Mouse (Mus musculus) testis, postnatal 10 days (tissue): ENCODE results near the gene Atg13.

ENCODE experiments used
- DNase-seq: peaks from one replicate; pipeline ENCODE4 v3.0.0; 2021; ENCODE audit warnings: low spot score

The Atg13 gene

GRCm38 (mm10) chr2:91695436-91696224, 14.7 kb downstream of the Atg13 start:
- DNase-seq: no peak

GRCm38 (mm10) chr2:91689452-91689851, 20.9 kb downstream of the Atg13 start:
- peak; percentile 72 for DNase-seq

GRCm38 (mm10) chr2:91683919-91684318, 26.5 kb downstream of the Atg13 start:
- DNase-seq: no peak

- peak; percentile 74 for DNase-seq
Observed at GRCm38 (mm10) chr2:91682850-91683249, 27.5 kb downstream of the Atg13 start.

GRCm38 (mm10) chr2:91676961-91677360, 33.4 kb downstream of the Atg13 start:
- no peak for DNase-seq

- no peak for DNase-seq
Observed at GRCm38 (mm10) chr2:91676420-91676819, 34.0 kb downstream of the Atg13 start.

- DNase-seq: no peak
Observed at GRCm38 (mm10) chr2:91674895-91675294, 35.5 kb downstream of the Atg13 start.

- no peak for DNase-seq
Observed at GRCm38 (mm10) chr2:91673587-91673986, 36.8 kb downstream of the Atg13 start.

- DNase-seq: no peak
Observed at GRCm38 (mm10) chr2:91670038-91670437, 40.3 kb downstream of the Atg13 start.

GRCm38 (mm10) chr2:91669326-91669725, 41.0 kb downstream of the Atg13 start:
- no peak for DNase-seq

GRCm38 (mm10) chr2:91667747-91668146, 42.6 kb downstream of the Atg13 start:
- no peak for DNase-seq

GRCm38 (mm10) chr2:91666386-91666910, 43.9 kb downstream of the Atg13 start:
- DNase-seq: no peak

GRCm38 (mm10) chr2:91664780-91665179, 45.6 kb downstream of the Atg13 start:
- no peak for DNase-seq

GRCm38 (mm10) chr2:91660981-91661380, 49.4 kb downstream of the Atg13 start:
- DNase-seq: no peak

GRCm38 (mm10) chr2:91659657-91660056, 50.7 kb downstream of the Atg13 start:
- DNase-seq: no peak

- DNase-seq: no peak
Observed at GRCm38 (mm10) chr2:91656774-91657173, 53.6 kb downstream of the Atg13 start.

- DNase-seq: no peak
Observed at GRCm38 (mm10) chr2:91655827-91656226, 54.5 kb downstream of the Atg13 start.

- no peak for DNase-seq
Observed at GRCm38 (mm10) chr2:91655388-91655787, 55.0 kb downstream of the Atg13 start.

- DNase-seq: no peak
Observed at GRCm38 (mm10) chr2:91652863-91653262, 57.5 kb downstream of the Atg13 start.

- DNase-seq: no peak
Observed at GRCm38 (mm10) chr2:91651458-91652258, 58.7 kb downstream of the Atg13 start.

GRCm38 (mm10) chr2:91650360-91650995, 59.9 kb downstream of the Atg13 start:
- DNase-seq: no peak

- peak; percentile 97 for DNase-seq
Observed at GRCm38 (mm10) chr2:91649553-91650359, 60.6 kb downstream of the Atg13 start, which contains the start of the genes Zfp408 and Arhgap1. Zfp408 (minus strand) TSS chr2:91649791. Arhgap1 (plus strand) TSS chr2:91649860.
